Mouse (Mus musculus) myocyte (in vitro differentiated cells): ENCODE results near the gene Ccr10. TPM values are rescaled to one million over a fixed set of nuclear protein-coding genes. Genes with fewer than 3 reads are reported as not detected.
"Not testable (repeated sequence)": the region's sequence is repeated elsewhere in the genome, so short reads cannot be mapped to it uniquely, and the experiment has no call there.

Experiments used
- H3K27me3 ChIP-seq: one replicate; pipeline ENCODE4 v1.6.1; 2011; ENCODE audit not compliant: control insufficient read depth, insufficient read depth, insufficient read length
- H3K36me3 ChIP-seq: one replicate; pipeline ENCODE4 v1.6.1; 2011; ENCODE audit not compliant: control insufficient read depth, insufficient read depth
- H3K4me2 ChIP-seq: one replicate; pipeline ENCODE4 v1.6.1; 2011; ENCODE audit warnings: low read depth, control low read depth
- H3K4me3 ChIP-seq: one replicate; pipeline ENCODE4 v1.5.1; 2011; ENCODE audit warnings: mild to moderate bottlenecking, control low read depth, moderate library complexity
- H3K79me2 ChIP-seq: one replicate; pipeline ENCODE4 v1.6.1; 2011; ENCODE audit not compliant: control insufficient read depth, insufficient read depth
- H3ac ChIP-seq: one replicate; pipeline ENCODE4 v1.6.1; 2011; ENCODE audit not compliant: control insufficient read depth, insufficient read length
- CEBPB ChIP-seq: IDR thresholded peaks from 2 replicates; pipeline ENCODE4 v1.6.1; 2011; ENCODE audit warnings: mild to moderate bottlenecking, moderate library complexity; ENCODE audit not compliant: poor library complexity, insufficient read depth, severe bottlenecking
- E2F4 ChIP-seq: IDR thresholded peaks from one replicate; pipeline ENCODE4 v1.6.1; 2011; ENCODE audit warnings: mild to moderate bottlenecking, control low read depth, moderate library complexity; ENCODE audit not compliant: insufficient read depth
- MAX ChIP-seq: IDR thresholded peaks from one replicate; pipeline ENCODE4 v1.6.1; 2011; ENCODE audit warnings: low read depth, mild to moderate bottlenecking, control low read depth
- MYOD1 ChIP-seq, 3 experiments: IDR thresholded peaks; one replicate each; pipeline ENCODE4 v1.6.1; 2011; ENCODE audit warnings: control low read depth in 2 of 3, low read depth in 2 of 3, mild to moderate bottlenecking in 2 of 3, moderate library complexity in 1 of 3; ENCODE audit not compliant: insufficient read length in 2 of 3, control insufficient read depth in 1 of 3
- MYOG ChIP-seq, 3 experiments: IDR thresholded peaks; one replicate each; pipeline ENCODE4 v1.6.1; 2011; ENCODE audit warnings: control low read depth in 2 of 3, low read depth in 2 of 3, mild to moderate bottlenecking in 2 of 3; ENCODE audit not compliant: insufficient read length in 2 of 3, control insufficient read depth in 1 of 3, insufficient read depth in 1 of 3
- POLR2A ChIP-seq: IDR thresholded peaks from one replicate; pipeline ENCODE4 v1.6.1; 2011; ENCODE audit warnings: low read depth, mild to moderate bottlenecking, control low read depth, moderate library complexity; ENCODE audit not compliant: insufficient read length
- POLR2AphosphoS2 ChIP-seq: IDR thresholded peaks from one replicate; pipeline ENCODE4 v1.6.1; 2011; ENCODE audit warnings: low read depth, control low read depth; ENCODE audit not compliant: insufficient read length
- REST ChIP-seq: IDR thresholded peaks from one replicate; pipeline ENCODE4 v1.6.1; 2011; ENCODE audit warnings: mild to moderate bottlenecking, control low read depth, moderate library complexity; ENCODE audit not compliant: insufficient read depth, insufficient read length
- SRF ChIP-seq: IDR thresholded peaks from one replicate; pipeline ENCODE4 v1.6.1; 2011; ENCODE audit warnings: low read depth; ENCODE audit not compliant: control insufficient read depth, insufficient read length
- TCF12 ChIP-seq: IDR thresholded peaks from one replicate; pipeline ENCODE4 v1.6.1; 2011; ENCODE audit warnings: mild to moderate bottlenecking, control low read depth; ENCODE audit not compliant: poor library complexity, insufficient read depth, severe bottlenecking
- TCF3 ChIP-seq: IDR thresholded peaks from one replicate; pipeline ENCODE4 v1.6.1; 2011; ENCODE audit warnings: low read depth, control low read depth; ENCODE audit not compliant: insufficient read length
- USF1 ChIP-seq: IDR thresholded peaks from one replicate; pipeline ENCODE4 v1.6.1; 2011; ENCODE audit warnings: low read depth, mild to moderate bottlenecking, control low read depth, moderate library complexity
- polyA plus RNA-seq: library from polyadenylated mRNA; unstranded; fragments of >200 nt; fragmentation: generic; extraction: Trizol; gene quantifications from one replicate; pipeline ENCODE4 v1.2.1, GENCODE M21; 2012; ENCODE audit warnings: missing spikeins

Gene Ccr10
- polyA plus RNA-seq, 1 experiment, result 0.56 TPM

- no peak overlapping the region for H3K4me3 ChIP-seq
- TF ChIP-seq E2F4 (no peak), TCF3 (no peak), CEBPB (no peak), MAX (no peak), REST (no peak), MYOG (IDR thresholded peaks at IDR 0.05; ENCODE audit: control insufficient read depth in 1 of 3, insufficient read depth in 1 of 3, insufficient read length in 2 of 3, low read depth in 2 of 3) (peak in 2 of 3 experiments; percentile 2 to 75), TCF12 (no peak), USF1 (no peak), POLR2AphosphoS2 (no peak), POLR2A (no peak), SRF (no peak), MYOD1 (IDR thresholded peaks at IDR 0.05; ENCODE audit: control insufficient read depth in 1 of 3, insufficient read length in 2 of 3, low read depth in 2 of 3) (peak in 2 of 3 experiments; percentile 38 to 76)
- no peaks in the 10 kb centered on the region for H3K79me2 ChIP-seq
- no peak overlapping the region for H3ac ChIP-seq
- H3K36me3 ChIP-seq, result peaks cover 3% of the 10 kb centered on the region
- H3K4me2 ChIP-seq, result peak overlapping the region; percentile 56
- no peaks in the 10 kb centered on the region for H3K27me3 ChIP-seq
Measured at GRCm38 (mm10) chr11:101130056-101130756, 45.0 kb downstream of the Ccr10 start.

GRCm38 (mm10) chr11:101128996-101129577 lies 46.2 kb downstream of the Ccr10 start:
- no peaks in the 10 kb centered on the region for H3K27me3 ChIP-seq
- H3K36me3 ChIP-seq, result peaks cover 3% of the 10 kb centered on the region
- H3K79me2 ChIP-seq, result no peaks in the 10 kb centered on the region
- TF ChIP-seq POLR2A (no peak), E2F4 (no peak), REST (no peak), CEBPB (no peak), MYOG (IDR thresholded peaks at IDR 0.05; ENCODE audit: control insufficient read depth in 1 of 3, insufficient read depth in 1 of 3, insufficient read length in 2 of 3, low read depth in 2 of 3) (no peak), MYOD1 (IDR thresholded peaks at IDR 0.05; ENCODE audit: control insufficient read depth in 1 of 3, insufficient read length in 2 of 3, low read depth in 2 of 3) (no peak), POLR2AphosphoS2 (no peak), TCF3 (no peak), TCF12 (no peak), MAX (no peak), USF1 (no peak), SRF (no peak)
- peak overlapping the region; percentile 34 for H3K4me2 ChIP-seq
- H3K4me3 ChIP-seq, result no peak overlapping the region
- H3ac ChIP-seq, result no peak overlapping the region

GRCm38 (mm10) chr11:101127075-101127474 lies 48.2 kb downstream of the Ccr10 start:
- Histone ChIP-seq H3ac (no peak overlapping the region), H3K36me3 (peaks cover 11% of the 10 kb centered on the region), H3K4me3 (no peak overlapping the region), H3K4me2 (no peak overlapping the region), H3K27me3 (no peaks in the 10 kb centered on the region), H3K79me2 (no peaks in the 10 kb centered on the region)
- TF ChIP-seq MAX (no peak), USF1 (no peak), MYOG (IDR thresholded peaks at IDR 0.05; ENCODE audit: control insufficient read depth in 1 of 3, insufficient read depth in 1 of 3, insufficient read length in 2 of 3, low read depth in 2 of 3) (no peak), SRF (no peak), REST (no peak), TCF12 (no peak), CEBPB (no peak)

- H3ac ChIP-seq, H3K4me2 ChIP-seq, H3K27me3 ChIP-seq, H3K4me3 ChIP-seq: not testable (repeated sequence)
- Histone ChIP-seq H3K79me2 (peaks cover 11% of the 10 kb centered on the region), H3K36me3 (peaks cover 11% of the 10 kb centered on the region)
Measured at GRCm38 (mm10) chr11:101125008-101125407, 50.2 kb downstream of the Ccr10 start.

GRCm38 (mm10) chr11:101124494-101124893 lies 50.7 kb downstream of the Ccr10 start:
- peaks cover 11% of the 10 kb centered on the region for H3K36me3 ChIP-seq
- not testable (repeated sequence) for H3K4me3 ChIP-seq, H3K27me3 ChIP-seq, H3ac ChIP-seq, H3K4me2 ChIP-seq
- H3K79me2 ChIP-seq, result peaks cover 11% of the 10 kb centered on the region

Other genes starting within 250 kb of the Ccr10 start
- gene Stat3, start 235.9 kb downstream of the Ccr10 start, polyA plus RNA-seq, result 93.7 TPM
- gene Cavin1, start 204.6 kb downstream of the Ccr10 start, polyA plus RNA-seq, result 284 TPM
- gene Atp6v0a1, start 166.0 kb downstream of the Ccr10 start, polyA plus RNA-seq, result 45.0 TPM
- gene Naglu, start 105.4 kb downstream of the Ccr10 start, polyA plus RNA-seq, result 19.8 TPM
- 0.49 TPM for gene Hsd17b1, start 97.0 kb downstream of the Ccr10 start, polyA plus RNA-seq
- 39.7 TPM for gene Coasy, start 92.9 kb downstream of the Ccr10 start, polyA plus RNA-seq
- gene Mlx, start 88.2 kb downstream of the Ccr10 start, polyA plus RNA-seq, result 29.3 TPM
- gene Psmc3ip, start 80.0 kb downstream of the Ccr10 start, polyA plus RNA-seq, result 7.1 TPM
- 41.2 TPM for gene Retreg3, start 55.5 kb downstream of the Ccr10 start, polyA plus RNA-seq
- gene Tubg1, start 55.5 kb downstream of the Ccr10 start, polyA plus RNA-seq, result 87.5 TPM
- gene Tubg2, start 19.5 kb downstream of the Ccr10 start, polyA plus RNA-seq, result 0.18 TPM
- gene Cntnap1, start 4.9 kb downstream of the Ccr10 start, polyA plus RNA-seq, result 1.3 TPM
- gene Plekhh3, start 4.1 kb downstream of the Ccr10 start, polyA plus RNA-seq, result 53.6 TPM
- gene Ezh1, start 51.0 kb upstream of the Ccr10 start, polyA plus RNA-seq, result 13.7 TPM
- 2.5 TPM for gene Ramp2, start 70.6 kb upstream of the Ccr10 start, polyA plus RNA-seq
- 141 TPM for gene Vps25, start 78.3 kb upstream of the Ccr10 start, polyA plus RNA-seq
- 0.19 TPM for gene Wnk4, start 85.1 kb upstream of the Ccr10 start, polyA plus RNA-seq
- gene Cntd1, start 103.6 kb upstream of the Ccr10 start, polyA plus RNA-seq, result 0.07 TPM
- 155 TPM for gene Coa3, start 103.7 kb upstream of the Ccr10 start, polyA plus RNA-seq
- gene Becn1, start 126.8 kb upstream of the Ccr10 start, polyA plus RNA-seq, result 134 TPM
- gene Psme3, start 140.8 kb upstream of the Ccr10 start, polyA plus RNA-seq, result 89.0 TPM
- 1.2 TPM for gene Aoc2, start 149.6 kb upstream of the Ccr10 start, polyA plus RNA-seq
- gene Aoc3, start 155.2 kb upstream of the Ccr10 start, polyA plus RNA-seq, result 0.02 TPM
- not detected for gene G6pc, start 192.1 kb upstream of the Ccr10 start, polyA plus RNA-seq
- gene Aarsd1, start 242.2 kb upstream of the Ccr10 start, polyA plus RNA-seq, result 31.2 TPM
- 3.8 TPM for gene Gm27029, start 249.4 kb upstream of the Ccr10 start, polyA plus RNA-seq
- 13.6 TPM for gene Rundc1, start 249.6 kb upstream of the Ccr10 start, polyA plus RNA-seq
- gene Ptges3l, start 249.9 kb upstream of the Ccr10 start, polyA plus RNA-seq, result 58.8 TPM